Mouse (Mus musculus): ENCODE measurements around the gene Camta1. TPM values are rescaled to one million over a fixed set of nuclear protein-coding genes. Genes with fewer than 3 reads are reported as not detected.

Camta1 gene
- polyA plus RNA-seq, 1 experiment from 2014 or later, result 118 TPM

- H3K4me1 ChIP-seq, result peaks cover 26% of the 10 kb centered on the region
- H3K4me3 ChIP-seq, result no peak overlapping the region
- H3K9ac ChIP-seq, result no peak overlapping the region
- no peak overlapping the region for H3K4me2 ChIP-seq
- no peaks in the 10 kb centered on the region for H3K9me3 ChIP-seq
- no peak overlapping the region for H3K27ac ChIP-seq (replicated peaks)
- H3K27me3 ChIP-seq (replicated peaks), result no peaks in the 10 kb centered on the region
- ATAC-seq (ENCODE audit: extremely low read depth, insufficient number of reproducible peaks, low FRiP score, low TSS enrichment), result no peak
- 0 out of 2 replicates have a peak, but pooled peaks cover 6% of the 10 kb centered on the region for H3K36me3 ChIP-seq
- 64% methylated on average over 10 of the region's 10 CpGs for WGBS
Observed at GRCm38 (mm10) chr4:151756400-151756799, 105.3 kb downstream of the Camta1 start.

GRCm38 (mm10) chr4:151753231-151753630 is 108.4 kb downstream of the Camta1 start:
- 83% methylated on average over 10 of the region's 10 CpGs for WGBS
- Histone ChIP-seq H3K9me3 (no peaks in the 10 kb centered on the region), H3K36me3 (0 out of 2 replicates have a peak, but pooled peaks cover 5% of the 10 kb centered on the region), H3K9ac (no peak overlapping the region), H3K4me2 (no peak overlapping the region), H3K27ac (replicated peaks) (no peak overlapping the region), H3K4me1 (peaks cover 31% of the 10 kb centered on the region), H3K27me3 (replicated peaks) (no peaks in the 10 kb centered on the region), H3K4me3 (no peak overlapping the region)
- ATAC-seq (ENCODE audit: extremely low read depth, insufficient number of reproducible peaks, low FRiP score, low TSS enrichment), result no peak

GRCm38 (mm10) chr4:151752551-151752950 is 109.1 kb downstream of the Camta1 start:
- ATAC-seq (ENCODE audit: extremely low read depth, insufficient number of reproducible peaks, low FRiP score, low TSS enrichment), result no peak
- Histone ChIP-seq H3K4me2 (no peak overlapping the region), H3K9ac (no peak overlapping the region), H3K27ac (replicated peaks) (no peak overlapping the region), H3K4me3 (no peak overlapping the region), H3K27me3 (replicated peaks) (no peaks in the 10 kb centered on the region), H3K4me1 (peaks cover 31% of the 10 kb centered on the region), H3K36me3 (0 out of 2 replicates have a peak, but pooled peaks cover 2% of the 10 kb centered on the region), H3K9me3 (no peaks in the 10 kb centered on the region)
- 63% methylated on average over 7 of the region's 7 CpGs for WGBS

DNA sequence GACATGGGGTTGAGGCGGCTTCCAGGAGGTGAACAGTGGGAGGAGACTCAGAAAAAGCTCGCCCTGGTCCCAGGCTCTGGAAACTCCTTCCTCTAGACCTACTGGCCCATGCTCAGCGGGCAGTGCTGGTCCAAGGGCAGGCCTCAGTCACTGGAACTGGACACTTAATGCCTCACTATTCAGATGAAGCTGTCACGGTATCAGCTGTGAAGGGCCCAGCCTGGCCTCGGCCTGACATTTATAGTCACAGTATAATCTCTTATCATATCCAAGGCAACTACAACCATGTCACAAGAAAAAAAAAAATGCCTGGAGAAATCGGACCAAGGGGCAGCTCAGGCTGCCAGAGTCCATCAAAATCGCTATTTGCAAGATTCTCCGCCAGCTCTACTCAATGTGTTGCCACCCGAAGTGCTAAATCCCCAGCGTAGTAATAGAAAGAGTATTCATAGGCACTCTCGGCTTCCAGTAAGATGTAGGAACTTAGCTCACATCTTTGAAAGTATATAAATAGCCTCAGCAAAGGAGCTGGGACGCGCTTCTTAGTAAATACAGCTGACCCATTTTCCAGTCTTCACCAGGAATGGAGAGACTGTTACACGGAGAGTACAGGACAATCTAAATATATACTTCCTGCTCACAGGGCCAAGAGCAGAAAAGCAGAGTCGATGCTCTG is 110.3 kb downstream of the Camta1 start:
- Histone ChIP-seq H3K4me3 (no peak overlapping the region), H3K9me3 (no peaks in the 10 kb centered on the region), H3K4me2 (no peak overlapping the region), H3K27me3 (replicated peaks) (no peaks in the 10 kb centered on the region), H3K9ac (no peak overlapping the region), H3K36me3 (no peaks in the 10 kb centered on the region), H3K27ac (replicated peaks) (peak overlapping the region; percentile 3; the same call in 1 of the 2 replicates), H3K4me1 (peaks cover 28% of the 10 kb centered on the region)
- WGBS, result 51% methylated on average over 15 of the region's 15 CpGs
- no peak for ATAC-seq (ENCODE audit: extremely low read depth, insufficient number of reproducible peaks, low FRiP score, low TSS enrichment)

GRCm38 (mm10) chr4:151747723-151748122 is 114.0 kb downstream of the Camta1 start:
- H3K4me3 ChIP-seq, result no peak overlapping the region
- no peaks in the 10 kb centered on the region for H3K9me3 ChIP-seq
- no peak overlapping the region for H3K27ac ChIP-seq (replicated peaks)
- no peaks in the 10 kb centered on the region for H3K27me3 ChIP-seq (replicated peaks)
- 67% methylated on average over 6 of the region's 6 CpGs for WGBS
- H3K9ac ChIP-seq, result no peak overlapping the region
- H3K36me3 ChIP-seq, result peaks cover 2% of the 10 kb centered on the region; the same call in 1 of the 2 replicates
- no peak for ATAC-seq (ENCODE audit: extremely low read depth, insufficient number of reproducible peaks, low FRiP score, low TSS enrichment)
- H3K4me1 ChIP-seq, result peaks cover 30% of the 10 kb centered on the region
- H3K4me2 ChIP-seq, result no peak overlapping the region

DNA sequence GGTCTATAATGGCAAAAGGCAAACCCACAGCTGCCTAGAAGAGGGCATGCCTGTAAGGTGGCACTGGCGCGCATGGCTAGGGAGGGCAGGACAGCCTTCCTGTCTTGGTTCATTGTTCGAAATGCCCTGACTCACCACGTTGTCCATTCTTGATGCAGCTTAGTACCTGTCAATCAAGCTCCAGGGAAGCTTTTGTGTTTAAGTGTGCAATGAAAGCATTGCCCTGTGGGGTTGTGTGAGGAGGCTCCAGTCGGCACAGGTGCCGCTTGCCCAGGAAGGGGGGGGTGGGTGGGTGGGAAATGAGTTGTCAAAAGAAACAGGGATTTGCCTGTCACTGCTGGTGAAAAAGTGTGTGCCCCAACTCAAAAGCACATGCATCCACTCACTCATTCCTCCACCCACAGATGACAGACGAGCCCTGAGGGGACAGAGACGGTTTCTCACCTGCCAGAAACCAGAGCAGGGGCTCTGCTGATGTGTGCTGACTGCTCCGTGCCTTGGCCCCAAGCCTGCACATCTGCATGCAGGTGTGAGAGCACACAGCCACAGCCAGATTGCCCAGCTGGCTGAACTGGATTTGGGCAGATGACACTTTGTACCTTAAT is 115.6 kb downstream of the Camta1 start:
- H3K9me3 ChIP-seq, result no peaks in the 10 kb centered on the region
- no peak for ATAC-seq (ENCODE audit: extremely low read depth, insufficient number of reproducible peaks, low FRiP score, low TSS enrichment)
- H3K27me3 ChIP-seq (replicated peaks), result no peaks in the 10 kb centered on the region
- WGBS, result 69% methylated on average over 9 of the region's 9 CpGs
- peaks cover 30% of the 10 kb centered on the region for H3K4me1 ChIP-seq
- no peak overlapping the region for H3K4me3 ChIP-seq
- H3K36me3 ChIP-seq, result peaks cover 2% of the 10 kb centered on the region; the same call in 1 of the 2 replicates
- no peak overlapping the region for H3K4me2 ChIP-seq
- H3K9ac ChIP-seq, result no peak overlapping the region
- H3K27ac ChIP-seq (replicated peaks), result no peak overlapping the region

DNA sequence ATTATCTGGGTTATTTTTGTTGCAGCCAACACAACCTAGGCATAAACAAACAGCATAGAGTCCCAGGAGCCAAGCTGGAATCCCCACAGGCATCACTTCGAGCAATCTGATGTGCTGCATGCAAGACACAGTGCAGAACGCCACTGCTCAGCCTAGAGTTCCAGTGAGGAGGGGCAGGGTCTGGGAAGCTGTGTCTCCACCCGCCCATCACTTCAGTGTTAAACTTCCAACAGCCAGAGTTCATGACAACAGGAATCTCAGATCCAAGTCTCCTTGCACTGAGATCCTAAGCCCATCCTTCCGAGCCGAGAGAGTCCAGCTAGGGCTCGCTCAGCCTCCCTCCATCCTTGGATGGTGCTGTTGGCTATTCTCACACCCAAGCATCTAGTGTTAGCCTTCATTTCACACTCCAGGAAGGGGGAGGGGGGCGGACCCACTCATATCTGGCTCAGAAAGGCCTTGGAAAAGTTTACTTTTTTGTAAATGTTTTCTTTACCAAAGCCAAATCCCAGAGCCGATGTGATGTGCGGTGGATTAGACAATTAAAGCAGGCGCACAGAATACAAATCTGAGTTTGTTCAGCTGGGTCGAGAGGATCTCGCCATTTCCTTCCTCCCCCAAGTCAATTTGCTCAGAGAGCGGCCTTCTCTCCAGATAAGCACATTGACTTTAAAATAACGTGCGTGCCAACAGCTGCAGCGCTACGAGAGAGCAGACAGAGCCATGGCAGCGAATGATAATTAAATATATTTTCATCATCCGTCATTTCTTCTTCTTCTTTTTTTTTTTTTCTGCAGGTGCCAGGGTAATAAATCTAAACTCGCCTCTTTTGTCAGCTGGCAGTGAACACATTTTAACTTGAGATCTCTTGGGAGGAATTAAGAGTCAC is 120.2 kb downstream of the Camta1 start:
- H3K9me3 ChIP-seq, result no peaks in the 10 kb centered on the region
- 30% methylated on average over 20 of the region's 20 CpGs for WGBS
- peaks cover 2% of the 10 kb centered on the region; the same call in 1 of the 2 replicates for H3K36me3 ChIP-seq
- H3K4me2 ChIP-seq, result peak overlapping the region; percentile 29
- no peak for ATAC-seq (ENCODE audit: extremely low read depth, insufficient number of reproducible peaks, low FRiP score, low TSS enrichment)
- H3K4me1 ChIP-seq, result peaks cover 43% of the 10 kb centered on the region
- no peaks in the 10 kb centered on the region for H3K27me3 ChIP-seq (replicated peaks)
- no peak overlapping the region for H3K4me3 ChIP-seq
- H3K9ac ChIP-seq, result no peak overlapping the region
- H3K27ac ChIP-seq (replicated peaks), result peak overlapping the region; percentile 58

DNA sequence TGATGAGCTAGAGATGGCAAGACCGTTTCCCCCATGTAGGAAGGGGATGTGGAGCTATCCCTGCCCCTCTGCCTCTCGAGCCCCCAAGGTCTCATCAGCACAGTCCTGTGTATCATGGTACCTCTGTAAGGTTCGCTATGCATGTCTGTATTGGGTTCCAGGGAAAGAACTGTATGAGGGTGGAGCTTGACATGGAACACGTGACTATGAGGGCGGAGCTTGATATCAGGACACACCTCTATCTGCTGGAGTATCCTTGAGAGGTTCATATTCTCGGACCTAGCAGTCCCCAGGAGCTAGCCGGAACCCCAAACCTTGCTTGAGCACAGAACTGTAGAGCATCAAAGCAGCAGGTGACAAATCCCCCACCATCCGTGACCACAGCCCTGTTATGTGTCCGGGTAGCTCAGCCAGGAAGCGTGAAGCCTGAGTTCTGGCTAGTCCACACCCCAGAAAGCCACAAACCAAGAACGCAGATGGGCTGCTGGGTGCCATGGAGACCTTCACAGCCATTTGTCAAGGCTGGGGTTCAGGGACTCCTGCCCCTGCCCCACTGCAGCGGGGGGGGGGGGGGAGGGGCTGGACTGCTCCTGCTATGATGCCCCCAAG is 122.2 kb downstream of the Camta1 start:
- Histone ChIP-seq H3K4me1 (peaks cover 43% of the 10 kb centered on the region), H3K36me3 (no peaks in the 10 kb centered on the region), H3K4me2 (no peak overlapping the region), H3K27ac (replicated peaks) (peak overlapping the region; percentile 70; the same call in 1 of the 2 replicates), H3K9ac (no peak overlapping the region), H3K9me3 (no peaks in the 10 kb centered on the region), H3K27me3 (replicated peaks) (no peaks in the 10 kb centered on the region), H3K4me3 (no peak overlapping the region)
- ATAC-seq (ENCODE audit: extremely low read depth, insufficient number of reproducible peaks, low FRiP score, low TSS enrichment), result no peak
- 72% methylated on average over 12 of the region's 12 CpGs for WGBS

DNA sequence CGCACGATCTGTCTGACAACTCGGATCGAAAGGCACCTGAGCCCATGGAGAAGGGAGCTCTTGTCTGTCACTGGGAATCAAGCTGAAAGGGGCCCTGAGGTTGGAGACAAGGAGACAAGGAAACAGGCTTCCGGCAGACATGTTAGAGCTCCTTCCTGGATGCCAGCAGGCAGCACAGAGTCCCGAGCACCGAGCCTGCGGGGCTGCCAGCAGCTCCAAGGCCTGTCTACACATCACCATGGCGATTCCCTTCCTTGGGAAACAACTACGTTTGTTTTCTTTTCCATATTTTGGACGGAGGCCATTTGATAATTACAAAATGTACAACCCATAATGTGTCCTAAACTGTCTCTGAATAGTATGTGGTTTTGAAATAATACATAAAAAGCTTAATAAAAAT is 122.8 kb downstream of the Camta1 start:
- H3K27ac ChIP-seq (replicated peaks), result peak overlapping the region; percentile 70
- H3K4me1 ChIP-seq, result peaks cover 43% of the 10 kb centered on the region
- H3K4me2 ChIP-seq, result no peak overlapping the region
- H3K27me3 ChIP-seq (replicated peaks), result no peaks in the 10 kb centered on the region
- no peaks in the 10 kb centered on the region for H3K36me3 ChIP-seq
- no peak overlapping the region for H3K4me3 ChIP-seq
- 53% methylated on average over 11 of the region's 11 CpGs for WGBS
- H3K9me3 ChIP-seq, result no peaks in the 10 kb centered on the region
- H3K9ac ChIP-seq, result no peak overlapping the region
- no peak for ATAC-seq (ENCODE audit: extremely low read depth, insufficient number of reproducible peaks, low FRiP score, low TSS enrichment)

DNA sequence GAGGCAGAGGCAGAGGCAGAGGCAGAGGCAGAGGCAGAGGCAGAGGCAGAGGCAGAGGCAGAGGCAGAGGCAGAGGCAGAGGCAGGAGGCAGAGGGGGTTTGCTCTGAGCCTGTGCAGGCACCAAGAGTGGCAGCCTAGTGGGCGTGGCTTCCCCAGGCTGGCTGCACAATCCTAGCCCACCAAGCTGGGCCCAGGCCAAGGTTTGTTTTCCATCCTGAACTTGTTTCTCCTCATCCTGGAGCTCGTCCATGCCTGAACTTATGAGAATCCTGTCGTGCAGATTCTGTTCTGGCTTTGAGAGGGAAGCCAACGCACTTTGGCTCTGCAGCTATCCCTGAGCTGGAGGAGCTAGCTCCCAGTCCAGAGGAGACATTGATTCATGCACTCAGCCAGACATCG is 123.4 kb downstream of the Camta1 start:
- no peak for ATAC-seq (ENCODE audit: extremely low read depth, insufficient number of reproducible peaks, low FRiP score, low TSS enrichment)
- 71% methylated on average over 5 of the region's 5 CpGs for WGBS
- no peaks in the 10 kb centered on the region for H3K36me3 ChIP-seq
- H3K9ac ChIP-seq, result no peak overlapping the region
- peak overlapping the region; percentile 70 for H3K27ac ChIP-seq (replicated peaks)
- H3K4me2 ChIP-seq, result no peak overlapping the region
- H3K4me3 ChIP-seq, result no peak overlapping the region
- H3K27me3 ChIP-seq (replicated peaks), result no peaks in the 10 kb centered on the region
- H3K4me1 ChIP-seq, result peaks cover 39% of the 10 kb centered on the region
- no peaks in the 10 kb centered on the region for H3K9me3 ChIP-seq

- Histone ChIP-seq H3K4me2 (no peak overlapping the region), H3K9me3 (no peaks in the 10 kb centered on the region), H3K27ac (replicated peaks) (no peak overlapping the region), H3K27me3 (replicated peaks) (no peaks in the 10 kb centered on the region), H3K36me3 (no peaks in the 10 kb centered on the region), H3K4me3 (no peak overlapping the region), H3K9ac (no peak overlapping the region), H3K4me1 (peaks cover 16% of the 10 kb centered on the region)
- WGBS, result 67% methylated on average over 10 of the region's 10 CpGs
- ATAC-seq (ENCODE audit: extremely low read depth, insufficient number of reproducible peaks, low FRiP score, low TSS enrichment), result no peak
Observed at GRCm38 (mm10) chr4:151732668-151733067, 129.0 kb downstream of the Camta1 start.
